Mouse (Mus musculus): ENCODE results near the gene Lmna.

Lmna gene

DNA sequence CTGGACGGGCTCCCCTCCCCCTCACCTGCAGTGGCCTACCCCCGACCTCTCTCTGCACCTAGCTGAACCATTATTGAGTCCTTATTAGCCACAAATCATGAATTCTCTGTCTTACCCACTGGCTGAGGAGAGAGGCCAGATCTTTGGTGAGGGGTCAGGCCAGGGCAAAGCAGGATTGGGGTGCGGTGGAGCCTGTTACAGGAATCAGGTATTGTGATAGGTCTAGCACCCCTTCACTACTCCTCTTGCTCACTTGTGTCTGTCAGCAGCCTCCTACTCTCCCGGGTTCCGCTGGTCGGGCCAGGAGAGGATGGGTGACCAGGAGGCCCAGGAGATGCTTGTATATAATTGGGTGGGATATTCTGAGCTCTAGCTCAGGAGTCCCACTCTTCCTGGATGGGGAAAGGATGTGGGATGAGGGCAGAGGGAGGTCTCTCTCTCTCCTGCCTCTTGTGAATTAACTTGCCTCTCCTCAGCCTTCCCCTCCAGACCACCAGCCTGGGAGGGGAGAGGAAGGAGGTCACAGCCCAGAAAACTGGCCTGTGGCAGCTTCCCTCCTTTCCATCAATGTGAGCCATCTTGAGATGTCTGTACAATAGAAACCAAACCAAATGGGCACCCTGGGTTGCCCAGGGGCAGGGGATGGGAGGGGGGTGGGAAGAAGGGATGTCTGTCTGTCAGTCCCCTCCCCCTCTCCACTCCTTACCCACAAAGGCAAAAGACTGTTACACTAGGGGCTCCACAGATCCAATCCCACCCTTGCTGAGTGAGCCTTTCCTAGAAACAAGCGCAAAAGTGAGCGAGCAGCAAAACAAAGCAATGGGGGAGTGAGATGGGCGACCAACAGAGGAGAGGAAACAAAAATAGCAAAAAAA, 28.8 kb upstream of the Lmna start:
- no peak for DNase-seq

DNA sequence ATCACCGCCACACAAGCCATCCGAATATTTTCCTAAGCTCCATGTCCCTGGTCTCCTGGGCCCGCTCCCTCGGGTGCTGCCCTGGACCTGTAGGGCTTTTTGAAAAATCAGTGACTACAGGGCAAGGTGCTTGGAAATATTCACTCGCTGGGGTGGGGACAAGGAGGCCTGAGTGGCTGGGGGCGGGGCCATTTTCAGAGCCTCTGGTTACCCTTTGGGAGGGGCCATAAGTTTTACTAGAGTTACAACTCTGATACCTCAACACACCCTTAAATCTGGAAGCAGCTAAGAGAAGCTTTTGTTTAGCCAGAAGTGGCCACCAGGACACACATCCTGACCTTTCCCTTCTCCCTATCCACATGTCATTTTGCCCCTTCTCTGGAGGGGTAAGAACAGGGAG, 27.4 kb upstream of the Lmna start:
- no peak for DNase-seq

DNA sequence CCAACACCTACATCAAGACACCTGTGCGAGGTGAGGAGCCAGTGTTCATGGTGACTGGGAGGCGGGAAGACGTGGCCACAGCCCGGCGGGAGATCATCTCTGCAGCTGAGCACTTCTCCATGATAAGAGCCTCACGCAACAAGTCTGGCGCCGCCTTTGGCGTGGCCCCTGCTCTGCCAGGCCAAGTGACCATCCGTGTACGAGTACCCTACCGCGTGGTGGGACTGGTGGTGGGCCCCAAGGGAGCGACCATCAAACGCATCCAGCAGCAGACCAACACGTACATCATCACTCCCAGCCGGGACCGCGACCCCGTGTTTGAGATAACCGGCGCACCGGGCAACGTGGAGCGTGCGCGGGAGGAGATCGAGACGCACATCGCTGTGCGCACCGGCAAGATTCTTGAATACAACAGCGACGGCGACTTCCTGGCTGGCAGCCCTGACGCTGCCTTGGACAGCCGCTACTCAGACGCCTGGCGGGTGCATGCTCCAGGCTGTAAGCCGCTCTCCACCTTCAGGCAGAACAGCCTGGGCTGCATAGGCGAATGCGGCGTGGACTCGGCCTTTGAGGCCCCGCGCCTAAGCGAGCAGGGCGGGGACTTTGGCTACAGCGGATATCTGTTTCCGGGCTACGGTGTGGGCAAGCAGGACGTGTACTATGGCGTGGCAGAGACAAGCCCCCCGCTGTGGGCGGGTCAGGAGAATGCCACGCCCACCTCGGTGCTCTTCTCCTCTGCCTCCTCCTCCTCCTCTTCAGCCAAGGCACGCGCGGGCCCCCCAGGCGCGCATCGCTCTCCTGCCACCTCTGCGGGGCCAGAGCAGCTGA, 26.6 kb upstream of the Lmna start:
- peak; percentile 32 to 33 for DNase-seq

DNA sequence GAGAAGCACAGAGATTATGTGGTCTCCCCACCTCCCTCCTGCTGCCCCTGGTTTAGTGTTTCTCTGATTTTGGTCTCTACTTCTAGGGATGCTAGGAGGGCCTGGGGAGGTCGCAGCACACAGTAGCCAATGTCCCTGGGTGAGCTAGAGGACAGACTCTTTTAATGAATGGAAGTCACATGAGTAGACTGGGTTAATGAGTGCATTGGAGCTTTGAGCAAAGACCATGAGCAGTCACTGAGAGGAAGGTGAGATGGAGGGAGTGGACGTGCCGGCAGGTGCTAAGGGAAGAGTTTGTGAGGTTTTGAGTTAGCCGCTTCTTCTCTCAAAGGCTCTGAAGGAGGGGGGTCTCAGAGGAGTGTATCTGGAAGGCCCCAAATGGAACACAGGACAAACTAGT, 25.8 kb upstream of the Lmna start:
- no peak for DNase-seq

DNA sequence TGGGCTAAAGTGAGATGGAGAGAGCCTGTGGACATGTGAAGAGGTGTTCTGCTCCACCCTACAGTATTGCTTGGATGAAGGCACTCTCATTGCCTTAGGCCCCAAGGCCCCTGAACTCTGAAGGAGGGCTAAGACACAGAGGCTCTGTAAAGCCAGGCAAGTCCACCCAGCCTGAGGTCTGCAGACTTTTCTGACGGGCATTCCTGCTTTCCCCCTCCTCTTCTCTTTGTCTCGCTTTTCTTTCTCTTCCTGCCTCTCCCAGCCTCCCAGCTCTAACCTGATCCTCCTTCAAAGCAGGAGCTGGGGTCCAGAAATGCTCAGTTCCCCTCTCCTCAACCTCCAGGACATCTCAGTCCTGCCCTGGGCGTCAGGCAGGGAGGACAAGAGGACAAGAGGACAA, 25.2 kb upstream of the Lmna start:
- no peak for DNase-seq

DNA sequence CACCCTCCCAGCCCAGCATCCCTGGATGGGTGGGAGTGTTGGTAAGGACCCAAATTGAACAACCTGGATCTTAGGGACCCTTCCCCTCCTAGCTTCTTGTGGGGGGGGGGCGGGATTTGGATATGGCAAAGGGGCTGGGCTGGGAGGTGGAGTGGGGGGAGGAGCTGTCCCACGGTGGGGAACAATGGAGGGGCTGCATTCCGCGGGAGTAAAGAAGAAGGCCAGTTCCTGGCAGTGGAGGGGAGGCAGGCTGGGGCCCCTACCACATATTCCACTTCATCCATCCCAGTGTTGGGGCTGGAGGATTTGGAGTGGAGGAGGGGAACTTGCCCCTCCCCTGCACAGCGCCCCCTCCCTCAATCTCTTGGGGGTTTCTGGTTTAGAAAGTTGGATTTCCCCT, 23.9 kb upstream of the Lmna start:
- DNase-seq: no peak

DNA sequence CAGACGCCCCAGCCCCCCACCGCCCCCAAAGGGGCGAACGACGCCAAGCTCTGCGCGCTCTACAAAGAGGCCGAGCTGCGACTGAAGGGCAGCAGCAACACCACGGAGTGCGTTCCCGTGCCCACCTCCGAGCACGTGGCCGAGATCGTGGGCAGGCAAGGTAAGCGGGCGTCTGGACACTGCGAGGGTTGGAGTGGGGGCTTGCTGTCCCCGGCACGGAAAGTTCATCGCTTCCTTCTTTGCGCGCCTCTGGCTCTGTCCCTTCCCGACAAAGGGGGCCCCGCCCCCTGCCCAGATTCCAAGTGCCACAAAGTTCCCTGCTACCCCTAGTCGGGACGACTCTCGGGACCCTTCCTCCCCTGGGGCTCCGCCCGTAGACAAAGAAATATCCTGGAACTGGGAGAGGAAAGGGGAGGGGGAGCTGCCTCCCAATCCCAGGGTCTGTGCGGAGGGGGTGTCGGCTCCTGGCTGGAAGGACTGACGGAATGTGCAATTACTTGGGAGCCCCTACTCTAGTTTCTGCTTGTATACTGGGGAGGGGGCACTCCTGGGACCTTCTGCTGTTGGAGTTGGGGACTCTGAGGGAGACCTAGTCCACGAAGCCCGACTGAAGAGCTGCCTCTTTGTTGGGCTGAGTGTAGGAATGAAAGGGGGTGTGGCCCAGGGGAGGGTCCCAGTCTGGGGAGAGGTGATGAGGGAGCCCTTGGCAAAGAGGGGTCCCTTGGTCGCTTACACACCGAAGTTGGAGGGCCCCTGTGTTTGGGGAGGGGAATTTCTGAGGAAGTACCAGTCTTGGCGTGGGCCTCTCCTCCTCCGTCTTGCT, 23.1 kb upstream of the Lmna start:
- no peak for DNase-seq

DNA sequence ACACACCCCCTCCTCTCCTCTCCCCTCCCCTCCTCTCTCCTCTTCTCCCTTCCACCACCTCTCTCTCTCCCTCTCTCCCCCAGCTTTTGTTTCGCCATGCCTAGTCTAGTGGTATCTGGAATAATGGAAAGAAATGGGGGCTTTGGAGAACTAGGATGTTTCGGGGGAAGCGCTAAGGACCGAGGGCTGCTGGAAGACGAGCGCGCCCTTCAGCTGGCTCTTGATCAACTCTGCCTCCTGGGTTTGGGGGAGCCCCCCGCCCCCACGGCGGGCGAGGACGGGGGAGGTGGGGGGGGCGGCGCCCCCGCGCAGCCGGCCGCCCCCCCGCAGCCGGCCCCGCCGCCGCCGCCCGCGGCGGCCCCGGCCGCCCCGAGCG, 22.5 kb upstream of the Lmna start, which contains the start of gene Mex3a:
Mex3a (plus strand) TSS at position 97 of the 376 bp plus-strand sequence.
- DNase-seq: no peak

DNA sequence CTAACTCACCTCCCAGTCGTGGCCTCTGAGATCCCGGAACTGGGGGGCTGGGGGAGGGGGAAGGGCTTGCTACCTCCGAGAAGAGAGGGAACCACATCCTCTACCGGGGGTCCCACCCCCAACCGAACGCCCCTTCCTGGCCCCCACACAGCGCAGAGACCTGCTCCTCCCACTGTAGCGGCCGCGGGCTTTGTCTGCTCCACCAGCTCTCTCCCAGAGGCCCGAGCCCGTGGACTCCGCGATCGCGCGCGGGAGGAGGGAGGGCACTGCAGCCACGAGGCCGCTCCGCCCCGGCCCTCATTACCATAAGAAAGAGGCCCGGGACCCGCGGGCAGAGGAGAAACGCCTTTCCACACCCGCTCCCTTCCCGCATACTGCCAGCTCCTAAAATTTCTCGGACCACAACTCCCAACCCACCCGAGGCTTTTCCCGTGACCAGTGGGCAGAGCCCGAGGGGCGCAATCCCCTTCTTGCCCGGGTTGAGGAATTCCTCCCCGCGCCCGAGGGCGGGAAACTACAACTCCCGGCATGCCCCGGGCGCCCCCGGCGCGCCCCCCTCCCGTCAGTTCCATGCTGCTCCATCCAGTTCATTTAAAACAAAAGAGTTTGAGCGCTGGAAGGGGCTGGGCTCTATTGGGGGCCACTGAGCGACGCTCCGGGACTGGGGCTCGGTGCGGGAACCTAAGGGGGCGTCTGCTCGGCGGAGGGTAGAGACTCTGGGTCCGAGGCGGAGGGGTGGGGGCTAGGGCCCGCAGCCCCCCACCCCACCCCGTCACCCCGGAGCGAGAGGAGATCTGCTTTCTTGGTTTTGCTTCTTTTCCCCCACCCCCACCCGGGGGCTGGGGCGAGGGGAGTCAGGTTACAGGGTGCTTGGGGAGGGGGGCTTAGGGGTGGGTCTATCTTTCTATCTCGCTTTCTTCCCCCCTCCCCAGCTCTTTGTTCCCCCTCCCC, 21.9 kb upstream of the Lmna start:
- DNase-seq: peak; percentile 72 to 88

DNA sequence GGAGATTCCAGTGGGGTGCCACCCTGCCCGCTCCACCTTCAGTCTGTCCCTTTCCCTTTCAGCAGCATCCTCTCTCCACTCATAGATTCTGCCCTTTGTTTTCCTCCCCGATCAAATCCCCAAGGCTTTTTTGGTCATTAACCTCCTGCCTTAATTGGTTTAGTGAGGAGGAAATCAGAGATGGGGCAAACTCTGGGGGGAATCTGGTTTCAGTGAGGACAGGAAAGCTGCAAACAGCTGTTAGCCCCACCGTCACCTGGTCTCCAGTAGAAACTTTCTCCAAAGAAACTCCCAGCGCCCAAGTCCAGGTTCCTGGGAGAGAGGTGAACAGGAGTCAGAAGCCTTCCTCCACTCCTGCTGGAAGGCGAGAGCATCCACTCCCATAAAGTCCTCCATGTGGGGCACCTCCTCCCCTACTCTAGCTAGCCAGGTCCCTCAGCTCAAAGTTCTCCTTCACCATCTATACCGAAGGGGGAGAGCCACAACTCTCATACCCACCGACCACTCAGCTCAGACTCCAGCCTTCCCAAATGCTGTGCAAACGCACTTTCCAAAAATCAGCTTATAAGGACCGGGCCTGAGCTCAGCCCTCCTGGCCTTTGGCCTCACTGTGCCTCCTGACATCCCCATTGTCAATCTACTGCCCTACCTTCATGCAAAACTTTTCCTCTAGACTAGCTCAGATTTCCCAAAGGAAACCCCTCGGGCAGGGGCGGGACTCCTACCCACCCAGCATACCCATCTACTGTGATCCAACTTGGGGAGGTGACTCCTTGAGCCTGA, 20.5 kb upstream of the Lmna start:
- no peak for DNase-seq

DNA sequence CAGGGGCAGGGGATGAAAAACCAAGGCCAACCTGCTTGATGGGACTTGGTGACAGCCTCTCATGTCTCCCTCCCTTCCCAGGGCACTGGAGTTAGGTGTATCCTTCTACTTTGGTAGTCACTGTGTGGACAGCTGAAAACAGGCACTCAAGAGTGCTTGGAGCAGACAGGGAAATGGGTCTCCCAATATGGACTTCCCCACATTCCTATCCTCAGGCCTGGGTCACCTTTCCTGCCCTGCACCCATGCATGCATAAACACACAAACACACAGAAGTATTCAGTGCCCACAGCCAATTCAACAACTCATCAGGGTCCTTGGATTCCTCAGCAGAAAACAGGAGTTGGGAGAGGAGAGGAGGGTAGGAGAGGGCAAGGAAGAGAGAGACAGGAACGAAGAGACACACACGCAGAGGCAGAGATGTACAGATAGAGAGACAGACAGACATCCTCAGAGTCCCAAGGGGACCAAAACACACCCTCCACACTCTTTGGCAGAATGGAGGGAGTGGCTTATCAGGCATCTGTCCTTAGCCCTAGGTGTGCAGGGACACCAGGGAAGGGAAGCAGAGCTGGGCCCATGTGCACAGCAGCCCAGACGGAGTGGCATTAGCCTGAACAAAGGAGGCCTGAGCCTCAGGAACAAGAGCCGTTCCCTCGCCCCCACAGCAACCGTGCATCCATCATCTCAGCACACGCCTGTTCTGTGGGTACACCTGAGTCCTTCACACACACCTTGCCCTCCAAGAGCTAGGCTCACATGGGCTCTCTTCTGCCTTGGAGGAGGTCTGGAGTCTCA, 19.6 kb upstream of the Lmna start:
- DNase-seq: no peak

DNA sequence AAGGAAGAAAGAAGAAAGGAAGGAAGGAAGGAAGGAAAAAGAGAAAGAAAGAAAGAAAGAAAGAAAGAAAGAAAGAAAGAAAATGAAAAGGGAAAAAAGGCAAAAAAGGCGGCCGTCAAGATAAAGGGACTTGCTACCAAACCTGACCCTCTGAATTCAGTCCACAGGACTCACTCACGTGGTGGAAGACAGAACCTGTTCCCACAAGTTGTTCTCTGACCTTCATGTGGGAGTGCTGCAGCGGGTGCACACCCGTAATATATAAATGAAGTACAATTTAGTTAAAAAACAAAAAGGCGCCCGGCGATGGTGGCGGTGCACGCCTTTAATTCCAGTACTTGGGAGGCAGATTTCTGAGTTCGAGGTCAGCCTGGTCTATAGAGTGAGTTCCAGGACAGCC, 18.9 kb upstream of the Lmna start:
- no peak for DNase-seq

DNA sequence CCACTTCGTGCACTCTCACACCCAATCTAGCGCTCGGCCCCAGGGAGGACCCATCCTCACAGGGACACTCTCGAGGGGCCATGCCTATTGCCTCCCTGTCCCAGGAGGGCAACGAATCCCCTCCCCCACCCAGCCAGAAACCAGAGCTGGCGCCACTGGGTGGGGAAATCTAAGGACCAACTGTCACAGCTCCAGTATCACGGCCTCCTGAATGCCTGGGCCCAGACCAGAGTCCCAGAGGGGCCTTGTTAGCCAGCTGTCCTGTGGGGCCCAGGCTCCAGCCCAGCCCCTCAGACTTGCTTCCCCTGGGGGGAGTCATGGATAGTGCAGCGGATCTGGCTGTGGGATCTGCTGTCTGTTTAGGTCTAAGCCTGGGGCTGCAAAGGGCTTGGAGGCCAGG, 17.8 kb upstream of the Lmna start:
- DNase-seq: no peak

DNA sequence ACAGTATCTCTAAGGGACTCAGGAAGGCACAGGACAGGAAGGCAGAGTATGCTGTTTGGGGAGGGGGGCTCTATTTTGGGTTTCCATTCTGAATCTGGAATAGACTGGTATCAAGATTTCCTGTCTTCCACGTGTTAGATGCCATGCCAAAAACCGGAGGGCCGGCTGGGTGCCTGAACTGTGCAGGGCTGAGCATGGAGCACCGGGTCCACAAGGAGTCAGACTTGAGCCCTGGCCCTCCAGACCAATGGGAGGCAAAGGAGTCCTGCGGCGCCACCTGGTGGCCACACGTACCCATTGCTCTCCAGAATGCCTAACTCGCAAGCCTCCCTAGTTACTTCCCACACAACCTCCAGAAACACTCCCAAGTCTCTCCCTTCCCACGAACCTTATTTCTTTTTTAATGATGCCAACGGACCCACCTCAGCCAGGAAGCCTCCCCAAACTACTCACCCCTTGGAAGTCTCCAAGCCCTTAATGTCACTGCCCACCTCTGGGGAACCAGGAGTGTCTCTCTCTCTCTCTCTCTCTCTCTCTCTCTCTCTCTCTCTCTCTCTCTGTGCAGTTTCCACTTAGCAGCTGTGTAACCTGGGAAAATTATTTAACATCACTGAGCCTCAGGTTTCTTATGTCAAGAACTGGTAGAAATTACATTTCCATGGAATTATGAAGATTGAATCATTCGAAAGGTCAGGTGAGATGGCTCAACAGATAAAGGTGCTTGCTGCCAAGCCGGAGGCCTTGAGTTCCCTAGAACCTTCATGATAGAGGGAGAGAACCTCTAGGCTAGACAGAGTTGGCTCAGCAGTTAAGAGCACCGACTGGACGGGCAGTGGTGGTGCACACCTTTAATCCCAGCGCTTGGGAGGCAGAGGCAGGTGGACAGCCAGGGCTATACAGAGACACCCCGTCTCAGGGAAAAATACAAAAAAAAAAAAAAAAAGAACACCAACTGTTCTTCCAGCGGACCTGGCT, 16.7 kb upstream of the Lmna start:
- peak; percentile 64 to 80 for DNase-seq

DNA sequence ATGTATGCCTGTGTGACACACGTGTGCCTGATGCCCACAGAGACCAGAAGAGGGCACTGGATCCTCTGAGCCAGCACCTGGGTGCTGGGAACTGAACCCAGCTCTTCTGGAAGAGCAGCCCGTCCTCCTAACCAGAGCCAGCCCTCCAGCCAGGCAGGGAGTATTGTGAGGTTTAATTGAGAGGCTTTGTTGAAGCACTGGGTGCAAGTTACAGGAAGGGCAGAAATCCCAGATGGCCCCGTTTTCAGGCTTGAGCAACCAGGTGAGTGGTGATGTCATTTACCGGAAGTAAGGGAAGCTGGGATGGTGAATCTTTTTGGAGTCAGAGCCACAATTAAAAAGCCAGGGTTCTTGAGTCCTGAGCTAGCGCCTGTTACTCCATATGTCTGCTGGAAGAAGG, 15.3 kb upstream of the Lmna start:
- no peak for DNase-seq

DNA sequence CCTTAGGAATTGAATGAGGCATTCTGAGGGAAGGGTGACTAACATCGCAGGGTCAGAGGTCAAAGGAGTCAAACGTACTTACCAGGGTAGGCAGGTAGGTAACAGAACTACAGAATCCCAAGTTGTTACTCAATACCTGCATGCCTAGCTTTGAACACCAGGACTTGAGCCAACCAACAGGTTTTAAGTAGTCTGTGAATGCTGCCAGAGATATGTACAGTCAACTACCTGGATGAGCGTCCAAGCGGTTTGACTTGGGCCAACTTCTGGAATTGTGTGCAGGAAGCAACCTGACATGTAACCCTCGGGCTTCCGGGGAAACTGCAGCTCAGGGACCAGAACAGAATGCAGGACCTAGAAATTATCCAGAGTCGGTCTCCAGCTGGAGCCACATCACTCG, 13.3 kb upstream of the Lmna start:
- no peak for DNase-seq

DNA sequence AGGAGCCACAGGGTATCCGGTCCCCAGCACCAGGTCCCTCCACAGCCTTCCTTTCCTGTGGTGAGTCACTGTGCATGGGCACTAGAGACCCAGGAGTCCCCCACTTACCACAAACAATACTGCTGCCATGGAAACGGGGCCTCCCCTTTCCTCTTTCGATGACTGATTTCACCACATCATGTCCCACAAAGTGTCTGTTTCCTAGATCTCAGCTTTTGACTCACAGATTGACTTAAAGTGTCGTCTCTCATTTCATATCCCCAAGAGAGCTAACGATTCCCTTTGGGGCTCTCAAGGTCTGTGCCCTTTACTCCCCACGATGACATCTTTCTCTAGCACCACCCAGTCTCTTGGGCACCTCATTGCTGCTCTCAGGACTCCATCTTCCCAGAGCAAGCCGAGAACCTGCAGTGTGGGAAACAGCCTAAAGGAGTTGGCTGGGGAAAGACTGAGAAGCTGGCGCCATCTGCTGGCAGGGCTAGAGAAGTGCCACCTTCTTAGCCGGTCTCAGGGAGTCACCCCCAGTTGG, 12.1 kb upstream of the Lmna start:
- DNase-seq: peak; percentile 54 to 58

DNA sequence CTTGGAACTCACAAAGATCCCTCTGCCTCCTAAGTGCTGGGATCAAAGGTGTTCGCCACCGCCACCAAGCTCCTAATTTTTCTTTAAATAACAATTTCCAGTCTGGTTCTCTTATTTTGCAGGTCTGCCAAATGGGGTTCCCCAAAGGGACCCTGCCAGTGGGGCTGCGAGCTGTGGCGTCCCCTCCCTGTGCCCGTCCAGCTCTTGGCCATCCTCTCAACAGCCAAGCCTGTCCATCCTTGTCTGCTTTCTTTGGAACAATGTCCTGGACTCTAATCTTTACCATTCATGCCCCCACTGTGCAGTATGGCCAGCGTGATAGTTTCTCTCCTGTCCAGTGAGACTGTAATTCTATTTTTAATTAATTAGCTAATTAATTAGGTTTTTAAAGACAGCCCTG, 11.4 kb upstream of the Lmna start:
- DNase-seq: no peak

DNA sequence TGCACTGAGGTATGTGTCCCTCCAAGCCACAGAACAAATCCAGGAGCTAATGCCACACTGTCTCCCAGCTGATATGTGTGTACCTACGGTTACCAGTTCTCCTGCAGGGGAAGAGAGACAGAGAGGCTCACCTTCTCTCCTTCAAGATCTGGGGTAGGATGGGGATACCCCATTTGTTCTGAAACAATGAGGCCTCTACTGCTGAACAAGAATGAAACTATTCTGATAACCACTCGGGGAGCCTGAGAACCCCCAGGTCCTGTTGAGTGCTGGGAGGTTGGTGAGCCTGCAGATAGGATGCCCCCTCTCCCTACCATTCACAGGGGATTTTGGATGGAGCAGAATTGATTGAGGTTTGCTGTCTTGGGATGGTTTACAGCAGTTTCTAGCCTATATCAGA, 10.3 kb upstream of the Lmna start:
- DNase-seq: no peak
